24 mouse cellular contexts compared by ENCODE assay signal in the genomic region with DNA sequence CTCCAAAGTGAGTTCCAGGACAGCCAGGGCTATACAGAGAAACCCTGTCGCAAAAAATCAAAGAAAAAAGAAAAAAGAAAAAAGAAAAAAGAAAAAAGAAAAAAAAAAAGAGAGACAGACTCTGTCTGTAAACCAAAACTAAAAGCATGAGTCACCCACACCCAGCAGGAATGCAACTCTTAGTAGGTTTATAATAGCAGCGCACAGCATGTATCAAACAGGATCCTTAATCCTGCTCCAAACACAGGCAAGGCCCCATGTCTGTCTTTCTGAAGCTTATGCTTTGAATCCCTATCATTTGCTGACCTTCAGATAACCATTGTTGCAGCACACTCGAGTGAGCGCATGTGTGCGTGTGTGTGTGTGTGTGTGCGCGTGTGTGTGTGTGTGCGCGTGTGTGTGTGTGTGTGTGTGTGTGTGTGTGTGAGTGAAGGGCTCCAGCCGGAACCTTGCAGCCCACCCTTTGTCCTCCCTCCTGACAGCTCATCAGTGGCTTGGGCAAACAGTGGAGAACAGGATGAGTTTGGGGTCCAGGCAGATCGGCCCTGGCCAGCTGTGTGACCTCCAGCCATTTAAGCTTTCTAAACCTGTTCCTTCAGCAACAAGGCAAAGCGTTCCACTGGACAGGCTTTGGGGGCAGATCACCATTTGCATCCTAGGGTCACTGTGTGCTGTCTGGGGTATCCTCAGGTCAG. TPM values are rescaled to one million over a fixed set of nuclear protein-coding genes. Genes with fewer than 3 reads are reported as not detected.
A peak's percentile ranks its signal among the peaks of the same experiment; 100 is the strongest.
DNase-seq lines count a peak whose midpoint lies in the region; ATAC-seq and TF ChIP-seq lines count a peak whose summit lies in the region.
"Had no signal": no experiment of that assay in that cellular context is flagged by ENCODE, and none has a peak within 500 bp of the region (broad histone marks: within the 10 kb centered on the region; RNA-seq: fewer than 3 reads in every experiment).

No protein-coding gene starts in this region.

- H3K4me1 ChIP-seq in forebrain, embryonic 13.5 days = peaks cover 17% of the 10 kb centered on the region
- H3K4me1 ChIP-seq in forebrain, embryonic 16.5 days (replicated peaks; ENCODE audit: control insufficient read depth, insufficient read depth, low read length) = peaks cover 5% of the 10 kb centered on the region
- no peaks in the 10 kb centered on the region for H3K4me1 ChIP-seq in lung, adult 2 months (ENCODE audit: control insufficient read depth, insufficient read depth, low read length)

- TF ChIP-seq POLR2A in lung, adult 2 months (IDR thresholded peaks at IDR 0.05; ENCODE audit: borderline replicate concordance, extremely low read depth, low read depth, low read length) = no peak

- peak; percentile 34 for DNase-seq in lung, postnatal 10 days
- no peak for DNase-seq in lung, adult 2 months
- DNase-seq in 3T3-L1 (ENCODE audit: low read depth, low spot score) (peak; percentile 62), R1 (ENCODE audit: low read depth, low spot score) (peak; percentile 57)
- no peak for DNase-seq in adrenal gland, postnatal 4 days (ENCODE audit: low spot score in 2 of 2)
- DNase-seq in spleen, postnatal 36 days (ENCODE audit: low spot score in 2 of 2) = no peak
- DNase-seq: adrenal gland, postnatal 10 days; cerebellum, adult 18-20 months; cerebellum, adult 9-11 months; cerebellum, postnatal 36 days; gastrocnemius, adult 2 months; gastrocnemius, postnatal 25 days had no signal

- no peak overlapping the region for H3K4me3 ChIP-seq in forebrain, embryonic 13.5 days
- no peak overlapping the region for H3K4me3 ChIP-seq in forebrain, embryonic 16.5 days (replicated peaks; ENCODE audit: low read length)
- no peak overlapping the region for H3K4me3 ChIP-seq in lung, adult 2 months (replicated peaks; ENCODE audit: extremely low read depth, low read depth, low read length)
- H3K4me3 ChIP-seq: embryonic facial prominence, embryonic 13.5 days; forebrain, embryonic 12.5 days; gastrocnemius, adult 2 months; heart, embryonic 12.5 days had no signal

- no peak overlapping the region for H3K27ac ChIP-seq in forebrain, embryonic 13.5 days
- H3K27ac ChIP-seq in forebrain, embryonic 16.5 days (ENCODE audit: low read length) = no peak overlapping the region
- H3K27ac ChIP-seq: embryonic facial prominence, embryonic 13.5 days; forebrain, embryonic 12.5 days; gastrocnemius, adult 2 months had no signal

- ATAC-seq in forebrain, embryonic 13.5 days = 0 out of 2 replicates have a peak, but pooled peaks have one; percentile 19
- no peak for ATAC-seq in forebrain, embryonic 16.5 days
- ATAC-seq: hindbrain, embryonic 16.5 days had no signal

- no peaks in the 10 kb centered on the region for H3K36me3 ChIP-seq in forebrain, embryonic 13.5 days (ENCODE audit: poor library complexity, severe bottlenecking)
- no peaks in the 10 kb centered on the region for H3K36me3 ChIP-seq in forebrain, embryonic 16.5 days (ENCODE audit: control insufficient read depth, insufficient read depth)
- H3K36me3 ChIP-seq: embryonic facial prominence, embryonic 13.5 days; forebrain, embryonic 12.5 days; heart, embryonic 12.5 days had no signal

- no peaks in the 10 kb centered on the region for H3K27me3 ChIP-seq in forebrain, embryonic 13.5 days
- no peaks in the 10 kb centered on the region for H3K27me3 ChIP-seq in forebrain, embryonic 16.5 days (replicated peaks; ENCODE audit: control insufficient read depth, insufficient read depth, low read length)
- H3K27me3 ChIP-seq: CH12.LX; embryonic facial prominence, embryonic 13.5 days; heart, embryonic 12.5 days had no signal

- no peak for TF ChIP-seq CTCF in lung, adult 2 months (IDR thresholded peaks at IDR 0.05; ENCODE audit: insufficient read depth, low read length)

- no peak overlapping the region for H3K4me2 ChIP-seq in forebrain, embryonic 13.5 days
- H3K4me2 ChIP-seq in forebrain, embryonic 16.5 days (ENCODE audit: low read length) = no peak overlapping the region
- H3K4me2 ChIP-seq: embryonic facial prominence, embryonic 13.5 days; forebrain, embryonic 12.5 days; heart, embryonic 12.5 days had no signal

- WGBS in forebrain, embryonic 13.5 days = 79% methylated on average over 12 of the region's 12 CpGs
- 70% methylated on average over 12 of the region's 12 CpGs for WGBS in forebrain, embryonic 16.5 days
- WGBS in lung, adult 2 months = 66% methylated on average over 12 of the region's 12 CpGs

- no peaks in the 10 kb centered on the region for H3K9me3 ChIP-seq in forebrain, embryonic 13.5 days (replicated peaks)
- H3K9me3 ChIP-seq in forebrain, embryonic 16.5 days (ENCODE audit: control insufficient read depth, low read length) = no peaks in the 10 kb centered on the region
- H3K9me3 ChIP-seq: embryonic facial prominence, embryonic 13.5 days; forebrain, embryonic 12.5 days; heart, embryonic 12.5 days had no signal

- no peak overlapping the region for H3K9ac ChIP-seq in forebrain, embryonic 13.5 days
- H3K9ac ChIP-seq in forebrain, embryonic 16.5 days (replicated peaks; ENCODE audit: low read depth, low read length) = no peak overlapping the region
- H3K9ac ChIP-seq: embryonic facial prominence, embryonic 13.5 days; forebrain, embryonic 12.5 days; heart, embryonic 12.5 days had no signal

RNA-seq across cellular contexts. Expression of gene Tex35, which starts 47.9 kb away (rescaled TPM):
- polyA plus RNA-seq in forebrain, embryonic 13.5 days (2015; fragmentation: Nextera tagmentation; extraction: Ambion mirVana) = not detected in 2 replicates
- not detected in 2 replicates for polyA plus RNA-seq in forebrain, embryonic 16.5 days (2015; fragmentation: Nextera tagmentation; extraction: Ambion mirVana)
- 0.15 TPM in 1 of 2 replicates, not detected in the other for polyA plus RNA-seq in lung, adult 2 months (2012; rRNA removed)
- total RNA-seq in adrenal gland, postnatal 4 days (2021) = not detected
- total RNA-seq: adrenal gland, postnatal 10 days; gastrocnemius, adult 2 months; gastrocnemius, postnatal 25 days; granulocyte monocyte progenitor cell, adult 5-6 weeks; heart, adult 8-10 months; heart, postnatal 25 days had no signal
- polyA plus RNA-seq: embryonic facial prominence, embryonic 13.5 days; forebrain, embryonic 12.5 days; heart, embryonic 12.5 days; heart, embryonic 16.5 days; hindbrain, embryonic 11.5 days; hindbrain, embryonic 16.5 days had no signal

Comparison
In these comparisons a context has a peak if more than half of its experiments do, and no peak if none do; other contexts are left out.
1. DNase-seq: peak in lung, postnatal 10 days (single experiment), 3T3-L1 (single experiment) and R1 (single experiment); none in lung, adult 2 months (single experiment), adrenal gland, postnatal 4 days (0 of 2) and spleen, postnatal 36 days (0 of 2).